Mouse (Mus musculus): ENCODE data around the gene Papola.

DNA sequence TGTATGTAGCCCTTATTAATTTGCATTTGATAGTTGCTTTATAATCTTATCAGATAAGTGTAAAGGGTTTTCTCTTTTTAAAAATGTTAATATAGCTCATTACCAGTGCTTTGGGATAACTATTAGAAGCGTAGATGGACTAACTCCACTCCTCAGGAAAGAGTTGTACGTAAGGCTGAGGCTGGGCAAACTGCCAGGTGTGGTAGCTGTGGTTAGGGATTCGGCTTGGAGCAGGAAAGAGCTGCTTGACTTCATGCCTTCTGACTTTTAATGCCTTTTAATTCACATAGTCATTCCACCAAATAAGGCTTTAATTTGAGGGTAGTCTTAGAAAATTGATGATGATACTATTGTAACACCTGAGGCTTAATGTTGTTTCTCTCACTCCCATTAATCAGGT lies 24.5 kb downstream of the Papola start:
- TF ChIP-seq CTCF (conservative IDR thresholded peaks at IDR 0.05; ENCODE audit: low read length), result no peak
- no peak for TF ChIP-seq POU5F1 (IDR thresholded peaks at IDR 0.05; ENCODE audit: borderline replicate concordance, low read length)

Data from E14TG2a.4 (cell line).